Mouse (Mus musculus) ES-E14 (cell line): ENCODE data around the gene Epha7. TPM values are rescaled to one million over a fixed set of nuclear protein-coding genes. Genes with fewer than 3 reads are reported as not detected.

Experiments used
- DNase-seq: peaks from one replicate; pipeline ENCODE4 v3.0.0-alpha.2; 2013; ENCODE audit warnings: low read depth, low spot score
- H3K27ac ChIP-seq: 2 replicates; pipeline ENCODE4 v1.5.1; 2012; ENCODE audit warnings: low read depth, mild to moderate bottlenecking, low read length, moderate library complexity, mixed read lengths; ENCODE audit not compliant: poor library complexity, insufficient read depth, severe bottlenecking
- H3K36me3 ChIP-seq: 2 replicates; pipeline ENCODE4 v1.6.1; 2012; ENCODE audit warnings: mild to moderate bottlenecking, low read length, moderate library complexity, mixed read lengths; ENCODE audit not compliant: control insufficient read depth, poor library complexity, insufficient read depth, severe bottlenecking
- H3K4me1 ChIP-seq, 2 experiments: fragments of 150-350 bp in 1 of 2; sonication (generic) in 1 of 2; 2 replicates each; pipeline ENCODE4 v1.6.1; 2012; ENCODE audit warnings: low read length in 2 of 2, mild to moderate bottlenecking in 1 of 2, mixed read lengths in 1 of 2; ENCODE audit not compliant: control insufficient read depth in 2 of 2, insufficient read depth in 2 of 2, poor library complexity in 1 of 2
- H3K4me3 ChIP-seq, 2 experiments: fragments of 150-350 bp in 1 of 2; sonication (generic) in 1 of 2; 2 replicates each; pipeline ENCODE4 v1.5.1; 2012; ENCODE audit warnings: low read length in 2 of 2, low read depth in 1 of 2, mild to moderate bottlenecking in 1 of 2, mixed read lengths in 1 of 2; ENCODE audit not compliant: insufficient read depth in 1 of 2, poor library complexity in 1 of 2, severe bottlenecking in 1 of 2
- H3K9ac ChIP-seq: 2 replicates; pipeline ENCODE4 v1.6.1; 2012; ENCODE audit warnings: low read depth, mild to moderate bottlenecking, low read length, mixed read lengths; ENCODE audit not compliant: poor library complexity, insufficient read depth, severe bottlenecking
- H3K9me3 ChIP-seq: fragments of 150-350 bp; sonication (generic); 2 replicates; pipeline ENCODE4 v1.6.1; 2012; ENCODE audit warnings: low read depth, mild to moderate bottlenecking, low read length; ENCODE audit not compliant: control insufficient read depth, insufficient read depth
- CHD2 ChIP-seq: IDR thresholded peaks from 2 replicates; pipeline ENCODE4 v1.6.1; 2014; ENCODE audit warnings: mild to moderate bottlenecking, low read depth, low read length, inconsistent platforms
- HCFC1 ChIP-seq: IDR thresholded peaks from 2 replicates; pipeline ENCODE4 v1.6.1; 2012; ENCODE audit warnings: low read length, inconsistent platforms, borderline replicate concordance; ENCODE audit not compliant: insufficient read depth
- MAFK ChIP-seq: IDR thresholded peaks from 2 replicates; pipeline ENCODE4 v1.6.1; 2014; ENCODE audit warnings: mild to moderate bottlenecking, low read depth, low read length, inconsistent platforms; ENCODE audit not compliant: insufficient read depth
- ZC3H11A ChIP-seq: IDR thresholded peaks from 2 replicates; pipeline ENCODE4 v1.6.1; 2012; ENCODE audit warnings: low read depth, mild to moderate bottlenecking, inconsistent platforms, low read length, borderline replicate concordance
- ZNF384 ChIP-seq: IDR thresholded peaks from 2 replicates; pipeline ENCODE4 v1.6.1; 2012; ENCODE audit warnings: low read depth, low read length, inconsistent platforms
- in situ Hi-C, 2 experiments: fragments of 600-800 bp; cut with MboI; formaldehyde crosslinking; loops; one replicate each; pipeline ENCODE4 v1.15.1; 2025; ENCODE audit warnings: low sequenced_read_pairs in 2 of 2, inconsistent platforms in 1 of 2; ENCODE audit not compliant: unreplicated experiment in 2 of 2
- total RNA-seq: library from RNA; depleted of rRNA; stranded (reverse); fragments of 300-350 nt; gene quantifications from 2 replicates; pipeline ENCODE4 v1.2.3, GENCODE M21; 2012

Gene Epha7
- total RNA-seq, 1 experiment: 4.4 TPM

DNA sequence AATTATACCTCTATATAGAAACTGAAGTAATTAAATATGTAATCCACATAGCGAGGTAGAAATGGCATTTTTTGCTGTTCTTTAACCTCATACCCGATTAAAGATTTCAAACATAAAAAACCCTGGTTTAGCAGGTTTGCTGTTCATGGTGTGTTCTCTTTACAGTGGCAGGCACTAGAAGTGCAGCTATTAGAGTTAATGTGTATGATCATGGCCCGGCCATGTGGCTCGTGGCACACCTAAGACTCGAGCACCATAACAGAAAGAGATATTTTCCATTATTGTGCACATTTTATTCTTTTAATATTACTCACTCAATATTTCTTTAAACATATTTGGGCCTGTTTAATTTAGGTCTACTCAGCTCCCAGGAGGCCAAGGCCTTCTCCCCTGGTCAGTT, 76.7 kb downstream of the Epha7 start:
- Histone ChIP-seq H3K4me3 (no peak overlapping the region), H3K36me3 (no peaks in the 10 kb centered on the region), H3K9ac (no peak overlapping the region), H3K4me1 (no peaks in the 10 kb centered on the region), H3K9me3 (no peaks in the 10 kb centered on the region), H3K27ac (no peak overlapping the region)
- DNase-seq: no peak
- TF ChIP-seq ZC3H11A (no peak), ZNF384 (no peak)
- in situ Hi-C loops: no loop called here

DNA sequence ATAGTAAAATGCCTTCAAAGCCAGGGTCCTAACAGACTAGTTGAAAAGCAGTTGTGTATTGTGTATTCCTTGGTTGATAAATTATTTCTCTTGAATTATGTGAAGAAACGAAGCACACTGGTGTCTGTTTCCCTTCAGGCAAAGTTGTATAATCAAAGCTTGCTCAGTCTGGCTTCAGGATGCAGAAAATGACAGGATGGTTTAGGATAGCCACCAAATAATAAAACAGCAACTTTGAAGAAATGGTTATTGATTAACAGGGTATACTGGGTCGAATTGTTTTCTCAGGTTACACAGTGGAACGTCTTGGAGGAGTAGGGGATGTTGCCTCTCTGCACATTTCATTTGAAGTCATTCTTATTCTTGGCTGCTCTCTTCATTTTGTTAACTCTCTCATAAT, 77.2 kb downstream of the Epha7 start:
- Histone ChIP-seq H3K9me3 (no peaks in the 10 kb centered on the region), H3K9ac (no peak overlapping the region), H3K4me1 (no peaks in the 10 kb centered on the region), H3K4me3 (no peak overlapping the region), H3K36me3 (no peaks in the 10 kb centered on the region), H3K27ac (no peak overlapping the region)
- no peak for TF ChIP-seq HCFC1
- TF ChIP-seq ZC3H11A: no peak
- no peak for TF ChIP-seq MAFK
- no peak for TF ChIP-seq CHD2
- no peak for TF ChIP-seq ZNF384
- no peak for DNase-seq
- in situ Hi-C loops: no loop called here

DNA sequence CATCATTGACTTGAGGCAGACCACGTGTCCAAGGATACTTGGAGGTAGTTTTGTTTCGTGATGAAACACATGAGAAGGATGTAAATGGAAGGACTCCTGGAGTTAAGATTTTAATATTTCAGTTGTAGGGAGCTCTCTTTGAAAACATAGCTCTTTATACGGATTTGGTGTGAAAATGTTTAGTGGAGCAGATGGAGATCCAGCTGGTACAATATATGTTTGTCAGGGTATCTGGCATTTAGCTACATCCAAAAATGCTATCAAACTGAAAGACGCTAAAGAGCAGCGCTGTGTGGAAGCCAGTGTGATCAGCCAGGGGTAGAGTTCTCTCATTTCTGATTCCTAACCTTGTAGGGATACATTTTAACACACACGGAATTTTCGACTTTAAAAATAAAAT, 82.5 kb downstream of the Epha7 start:
- Histone ChIP-seq H3K36me3 (no peaks in the 10 kb centered on the region), H3K4me1 (no peaks in the 10 kb centered on the region), H3K9ac (no peak overlapping the region), H3K9me3 (no peaks in the 10 kb centered on the region), H3K27ac (no peak overlapping the region), H3K4me3 (no peak overlapping the region)
- TF ChIP-seq MAFK: no peak
- no peak for TF ChIP-seq HCFC1
- TF ChIP-seq ZNF384: no peak
- TF ChIP-seq CHD2: no peak
- no peak for TF ChIP-seq ZC3H11A
- DNase-seq: no peak
- in situ Hi-C loops: no loop called here

DNA sequence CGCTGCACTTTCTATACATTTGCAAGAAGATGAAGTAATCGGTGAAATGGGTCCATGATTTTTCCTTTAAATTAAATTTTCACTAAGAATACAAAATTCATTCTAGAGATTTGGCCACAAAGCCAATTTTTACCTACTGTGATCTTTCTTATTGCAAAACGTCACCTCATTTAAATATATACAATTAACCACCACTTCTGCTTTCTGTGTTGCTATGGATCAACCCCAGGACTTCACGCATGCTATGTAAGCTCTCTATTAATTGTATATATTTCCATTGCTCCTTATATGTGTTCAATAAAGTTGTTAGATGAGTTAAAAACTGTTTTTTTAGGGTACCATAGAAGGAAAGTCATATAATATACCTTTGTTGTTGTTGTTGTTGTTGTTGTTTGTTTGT, 86.4 kb downstream of the Epha7 start:
- no peak for DNase-seq
- TF ChIP-seq ZC3H11A: no peak
- TF ChIP-seq CHD2: no peak
- no peak for TF ChIP-seq MAFK
- no peak for TF ChIP-seq ZNF384
- TF ChIP-seq HCFC1: no peak
- no peak overlapping the region for H3K27ac ChIP-seq
- no peak overlapping the region for H3K4me3 ChIP-seq
- H3K4me1 ChIP-seq: no peaks in the 10 kb centered on the region
- in situ Hi-C loops: no loop called here
- H3K9me3 ChIP-seq: no peaks in the 10 kb centered on the region
- H3K9ac ChIP-seq: no peak overlapping the region
- no peaks in the 10 kb centered on the region for H3K36me3 ChIP-seq

DNA sequence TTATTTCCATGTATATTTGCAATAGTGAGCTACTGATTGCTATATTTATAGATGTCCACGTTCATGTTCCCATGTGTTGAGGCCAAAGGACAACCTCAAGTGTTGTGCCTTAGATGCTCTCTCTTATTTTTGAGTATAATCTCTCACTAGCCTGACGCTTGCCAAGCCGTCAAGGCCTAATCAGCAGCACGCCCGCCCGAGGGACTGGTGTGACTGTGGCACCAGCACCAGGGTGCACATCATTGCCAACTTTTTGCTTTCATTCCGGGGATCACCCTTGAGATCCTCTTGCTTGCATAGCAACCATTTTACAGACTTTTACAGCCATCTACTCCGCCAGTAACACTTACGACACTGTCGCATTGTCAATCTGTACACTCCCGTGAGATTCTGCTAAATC, 86.9 kb downstream of the Epha7 start:
- no peak for TF ChIP-seq CHD2
- TF ChIP-seq ZC3H11A: no peak
- no peak for TF ChIP-seq MAFK
- no peak for TF ChIP-seq ZNF384
- no peak for TF ChIP-seq HCFC1
- Histone ChIP-seq H3K27ac (no peak overlapping the region), H3K4me3 (no peak overlapping the region), H3K9me3 (no peaks in the 10 kb centered on the region), H3K9ac (no peak overlapping the region), H3K36me3 (no peaks in the 10 kb centered on the region), H3K4me1 (no peaks in the 10 kb centered on the region)
- no peak for DNase-seq
- in situ Hi-C loops: no loop called here
